Mouse (Mus musculus): Measurements from ENCODE around the gene Pir.
A peak's percentile ranks its signal among the peaks of the same experiment; 100 is the strongest.

Gene Pir

GRCm38 (mm10) chrX:164345359-164345938, 76.3 kb downstream of the Pir start:
- DNase-seq: no peak

DNA sequence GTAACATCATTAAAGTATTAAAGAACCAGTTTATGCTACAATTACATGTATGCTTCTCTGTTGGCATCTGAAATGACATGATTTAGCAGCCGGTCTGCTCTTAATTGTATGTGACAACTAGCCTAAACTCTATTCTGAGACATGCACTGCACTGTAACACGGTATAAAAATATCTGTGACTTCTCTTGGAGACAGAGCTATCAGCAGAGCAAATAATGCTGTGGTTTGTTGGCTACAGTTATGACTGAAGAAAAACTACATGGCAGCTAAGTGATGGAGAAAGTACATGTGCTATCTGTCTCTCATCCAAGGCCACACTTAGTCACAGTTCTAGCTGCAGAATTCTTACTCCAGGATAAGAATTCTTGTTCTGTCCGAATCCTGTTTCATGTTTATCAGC, 79.8 kb downstream of the Pir start:
- DNase-seq: no peak

DNA sequence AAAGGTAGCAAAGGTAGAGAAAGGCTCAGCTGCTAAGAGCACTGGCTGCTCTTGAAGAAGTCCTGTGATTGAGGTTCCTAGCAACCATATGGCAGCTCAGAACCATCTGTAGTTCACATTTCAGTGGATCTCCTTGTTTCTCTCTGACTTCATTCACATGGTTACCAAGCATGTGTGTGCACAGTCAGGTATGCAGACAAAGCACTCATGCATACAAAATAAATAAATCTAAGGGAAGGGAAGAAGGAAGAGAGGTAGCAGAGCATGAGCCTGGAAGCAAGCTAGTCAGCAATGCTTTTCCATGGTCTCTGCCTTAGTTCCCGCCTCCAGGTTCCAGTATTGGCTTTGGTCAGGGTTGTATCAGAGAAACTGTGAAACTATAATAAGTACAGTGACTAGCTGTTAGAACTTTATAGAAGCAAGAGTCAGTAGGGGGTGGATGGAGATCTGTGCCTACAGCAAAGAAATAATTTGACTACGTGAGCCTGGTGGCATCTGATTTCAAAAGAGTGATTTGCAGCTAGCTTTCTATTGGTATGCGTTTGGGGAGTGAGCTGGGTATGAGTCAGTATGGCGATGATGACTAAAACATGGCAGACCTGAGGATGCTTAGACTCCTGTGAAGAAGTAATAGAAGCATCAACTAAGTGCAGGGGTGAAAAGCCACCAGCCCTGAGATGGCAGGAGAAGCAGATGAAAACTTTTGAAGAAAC, 96.1 kb downstream of the Pir start:
- DNase-seq: no peak

GRCm38 (mm10) chrX:164370576-164370975, 101.4 kb downstream of the Pir start:
- DNase-seq: no peak

- peak; percentile 59 for DNase-seq
Observed at GRCm38 (mm10) chrX:164373081-164373480, 103.9 kb downstream of the Pir start, which contains the start of gene Vegfd. TSS of gene Vegfd (plus strand) at chrX:164373378.

GRCm38 (mm10) chrX:164374586-164374985, 105.4 kb downstream of the Pir start:
- DNase-seq: peak; percentile 11

- no peak for DNase-seq
Observed at GRCm38 (mm10) chrX:164379721-164380120, 110.5 kb downstream of the Pir start.

- DNase-seq: peak; percentile 83
Observed at GRCm38 (mm10) chrX:164381618-164382408, 112.6 kb downstream of the Pir start.

GRCm38 (mm10) chrX:164394091-164394490, 124.9 kb downstream of the Pir start:
- no peak for DNase-seq

DNA sequence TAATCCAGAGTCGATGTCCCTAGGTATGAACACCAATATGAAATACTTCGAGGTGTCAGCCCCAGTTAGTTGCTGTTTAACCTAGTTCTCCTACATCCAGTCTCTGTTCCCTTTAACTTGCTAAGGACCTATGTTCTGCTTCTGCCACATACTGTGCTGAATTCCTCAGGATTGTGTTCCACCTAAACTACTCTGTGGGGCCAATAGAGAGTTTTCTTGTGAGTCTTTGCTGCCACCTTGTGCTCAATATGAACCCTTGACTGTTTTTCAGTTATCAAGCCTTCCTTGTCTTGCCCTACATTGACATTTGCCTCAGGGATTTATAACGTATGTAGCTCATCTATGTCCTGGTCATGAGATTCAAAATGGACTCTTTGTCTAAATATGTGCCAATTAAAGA, 129.3 kb downstream of the Pir start:
- peak; percentile 6 for DNase-seq

DNA sequence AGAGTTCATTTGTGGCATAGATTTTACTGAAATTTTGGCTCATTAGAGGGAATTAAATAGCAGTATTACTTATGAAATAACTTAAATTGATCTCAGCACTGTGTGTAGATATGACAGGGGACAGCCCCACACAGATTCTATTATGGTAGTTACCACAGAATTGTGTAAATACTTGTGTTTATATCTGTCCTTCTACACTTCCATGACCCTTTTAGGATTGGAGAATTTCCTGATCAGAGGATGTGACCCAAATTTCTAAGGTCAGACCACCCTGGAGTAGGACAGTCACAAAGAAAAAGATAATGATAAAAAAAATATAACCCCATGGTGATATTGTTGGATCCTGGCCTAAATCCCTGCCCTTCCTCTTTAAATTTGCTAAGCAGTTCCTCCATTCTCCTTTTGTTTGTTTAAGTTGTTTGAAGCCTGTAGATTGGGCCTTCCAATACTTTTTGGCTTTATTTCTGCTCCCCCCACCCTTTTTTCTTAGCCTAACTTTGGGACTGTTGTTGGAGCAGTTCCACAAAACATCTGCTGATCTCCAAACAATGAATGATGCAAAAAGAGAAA, 136.0 kb downstream of the Pir start:
- no peak for DNase-seq

DNA sequence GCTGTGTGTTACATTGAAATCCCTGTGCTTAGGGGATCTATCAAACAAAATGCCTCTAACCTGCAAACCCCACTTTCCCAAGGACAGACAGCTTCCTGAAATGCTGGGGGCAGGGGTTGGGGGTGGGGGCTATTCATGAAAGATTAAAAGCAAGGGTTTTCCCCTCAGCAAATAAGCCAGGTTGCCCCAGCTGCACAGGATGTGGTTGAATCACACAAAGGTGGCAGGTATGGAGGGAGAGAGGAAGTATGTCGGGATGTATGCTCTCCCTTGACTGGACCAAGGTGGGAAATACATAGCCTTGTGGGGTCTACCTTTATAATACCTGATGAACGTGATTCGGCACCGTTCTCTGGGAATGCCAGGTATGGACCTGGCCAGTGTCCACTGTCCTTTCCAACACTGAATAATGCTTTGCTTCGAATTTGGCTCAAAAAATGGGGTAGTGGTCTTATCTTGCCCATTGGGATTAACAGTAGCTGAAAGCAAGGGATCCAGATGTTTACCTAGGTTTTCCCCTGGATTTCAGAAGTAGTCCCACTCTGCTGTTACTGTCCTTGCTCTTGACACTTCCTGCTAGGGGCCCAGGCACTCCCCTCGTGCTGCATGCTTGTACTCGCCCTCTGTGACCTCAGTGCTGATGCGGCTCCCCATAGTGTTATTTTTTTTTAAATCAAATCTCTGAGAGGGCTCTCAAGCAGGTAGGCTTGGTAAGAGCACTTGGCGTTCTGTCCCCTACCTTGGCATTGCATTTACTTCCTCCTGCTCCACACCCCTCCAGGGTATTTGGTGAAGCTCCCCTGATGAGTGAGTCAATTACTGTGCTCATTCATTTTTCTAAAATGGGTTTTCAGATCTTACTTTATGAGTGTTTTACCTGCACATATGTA, 137.2 kb downstream of the Pir start:
- peak; percentile 2 for DNase-seq

GRCm38 (mm10) chrX:164408301-164408927, 139.2 kb downstream of the Pir start:
- no peak for DNase-seq

GRCm38 (mm10) chrX:164410562-164410961, 141.4 kb downstream of the Pir start:
- DNase-seq: no peak

DNA sequence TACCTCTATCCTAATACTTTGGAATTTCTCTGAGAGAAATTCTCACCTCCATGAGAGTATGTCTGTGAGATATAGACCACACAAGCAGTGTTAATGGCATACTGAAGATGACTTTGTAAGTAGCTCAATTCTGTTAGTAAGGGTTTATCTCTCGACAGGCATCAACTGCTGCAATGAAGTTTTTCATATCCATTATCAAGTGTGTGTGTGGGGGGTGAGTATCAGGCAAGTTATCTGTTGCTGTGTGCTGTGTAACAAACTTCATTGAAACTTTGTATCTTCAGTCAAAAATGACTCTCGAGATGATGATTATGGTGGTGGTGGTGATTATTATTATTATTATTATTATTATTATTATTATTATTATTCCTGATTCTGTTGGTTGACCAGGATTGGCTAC, 147.6 kb downstream of the Pir start:
- DNase-seq: no peak

GRCm38 (mm10) chrX:164418008-164418407, 148.8 kb downstream of the Pir start:
- DNase-seq: no peak

GRCm38 (mm10) chrX:164419471-164419939, 150.3 kb downstream of the Pir start, which contains the start of gene Piga:
TSS of gene Piga (plus strand) at chrX:164419787.
- DNase-seq: peak; percentile 95

DNA sequence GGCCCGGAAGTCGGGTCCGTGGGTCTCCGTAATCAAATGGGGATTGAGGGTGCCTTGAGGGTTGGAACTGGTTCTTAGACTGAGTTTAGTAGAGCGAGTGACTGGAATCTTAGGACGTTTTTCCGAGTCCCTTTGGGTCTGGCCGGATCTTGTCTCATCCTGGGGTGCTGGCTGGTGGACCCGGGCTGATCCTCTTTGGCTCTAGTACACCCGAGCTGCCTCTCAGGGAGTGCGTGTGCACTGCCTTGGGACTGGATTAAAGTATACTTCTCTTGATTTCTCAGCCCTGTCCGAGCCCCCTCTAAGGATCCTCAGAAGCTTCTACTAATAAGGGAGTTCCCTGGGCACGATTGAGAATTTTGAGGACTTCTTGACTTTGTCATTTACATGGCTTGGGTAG, 150.8 kb downstream of the Pir start:
- no peak for DNase-seq

DNA sequence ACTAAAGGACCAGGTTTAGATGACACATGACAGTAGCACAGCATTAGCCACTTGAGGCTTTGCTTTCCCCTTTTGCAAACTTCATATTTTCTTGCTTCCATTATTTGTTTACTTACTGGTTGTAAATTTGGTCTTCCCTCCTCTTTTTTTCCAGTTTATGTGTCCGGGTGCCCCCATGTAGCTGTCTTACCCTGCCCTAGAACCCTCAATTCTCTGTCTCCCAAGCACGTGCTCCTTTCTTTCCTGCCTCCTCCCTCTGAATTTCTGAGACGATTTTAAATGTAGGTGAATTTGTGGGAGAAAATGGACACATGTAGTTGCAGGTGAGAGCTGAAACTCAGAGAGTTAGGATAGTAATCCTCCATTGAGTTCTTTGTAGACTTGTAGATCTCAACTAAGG, 151.3 kb downstream of the Pir start:
- no peak for DNase-seq
